Mouse (Mus musculus) myocyte (in vitro differentiated cells): ENCODE results near the gene Gas6. TPM values are rescaled to one million over a fixed set of nuclear protein-coding genes. Genes with fewer than 3 reads are reported as not detected.

Source experiments
- H3K27me3 ChIP-seq: one replicate; pipeline ENCODE4 v1.6.1; 2011; ENCODE audit not compliant: control insufficient read depth, insufficient read depth, insufficient read length
- H3K36me3 ChIP-seq: one replicate; pipeline ENCODE4 v1.6.1; 2011; ENCODE audit not compliant: control insufficient read depth, insufficient read depth
- H3K4me2 ChIP-seq: one replicate; pipeline ENCODE4 v1.6.1; 2011; ENCODE audit warnings: low read depth, control low read depth
- H3K4me3 ChIP-seq: one replicate; pipeline ENCODE4 v1.5.1; 2011; ENCODE audit warnings: mild to moderate bottlenecking, control low read depth, moderate library complexity
- H3K79me2 ChIP-seq: one replicate; pipeline ENCODE4 v1.6.1; 2011; ENCODE audit not compliant: control insufficient read depth, insufficient read depth
- H3ac ChIP-seq: one replicate; pipeline ENCODE4 v1.6.1; 2011; ENCODE audit not compliant: control insufficient read depth, insufficient read length
- CEBPB ChIP-seq: IDR thresholded peaks from 2 replicates; pipeline ENCODE4 v1.6.1; 2011; ENCODE audit warnings: mild to moderate bottlenecking, moderate library complexity; ENCODE audit not compliant: poor library complexity, insufficient read depth, severe bottlenecking
- E2F4 ChIP-seq: IDR thresholded peaks from one replicate; pipeline ENCODE4 v1.6.1; 2011; ENCODE audit warnings: mild to moderate bottlenecking, control low read depth, moderate library complexity; ENCODE audit not compliant: insufficient read depth
- MAX ChIP-seq: IDR thresholded peaks from one replicate; pipeline ENCODE4 v1.6.1; 2011; ENCODE audit warnings: low read depth, mild to moderate bottlenecking, control low read depth
- MYOD1 ChIP-seq, 3 experiments: IDR thresholded peaks; one replicate each; pipeline ENCODE4 v1.6.1; 2011; ENCODE audit warnings: control low read depth in 2 of 3, low read depth in 2 of 3, mild to moderate bottlenecking in 2 of 3, moderate library complexity in 1 of 3; ENCODE audit not compliant: insufficient read length in 2 of 3, control insufficient read depth in 1 of 3
- MYOG ChIP-seq, 3 experiments: IDR thresholded peaks; one replicate each; pipeline ENCODE4 v1.6.1; 2011; ENCODE audit warnings: control low read depth in 2 of 3, low read depth in 2 of 3, mild to moderate bottlenecking in 2 of 3; ENCODE audit not compliant: insufficient read length in 2 of 3, control insufficient read depth in 1 of 3, insufficient read depth in 1 of 3
- POLR2A ChIP-seq: IDR thresholded peaks from one replicate; pipeline ENCODE4 v1.6.1; 2011; ENCODE audit warnings: low read depth, mild to moderate bottlenecking, control low read depth, moderate library complexity; ENCODE audit not compliant: insufficient read length
- POLR2AphosphoS2 ChIP-seq: IDR thresholded peaks from one replicate; pipeline ENCODE4 v1.6.1; 2011; ENCODE audit warnings: low read depth, control low read depth; ENCODE audit not compliant: insufficient read length
- REST ChIP-seq: IDR thresholded peaks from one replicate; pipeline ENCODE4 v1.6.1; 2011; ENCODE audit warnings: mild to moderate bottlenecking, control low read depth, moderate library complexity; ENCODE audit not compliant: insufficient read depth, insufficient read length
- SRF ChIP-seq: IDR thresholded peaks from one replicate; pipeline ENCODE4 v1.6.1; 2011; ENCODE audit warnings: low read depth; ENCODE audit not compliant: control insufficient read depth, insufficient read length
- TCF12 ChIP-seq: IDR thresholded peaks from one replicate; pipeline ENCODE4 v1.6.1; 2011; ENCODE audit warnings: mild to moderate bottlenecking, control low read depth; ENCODE audit not compliant: poor library complexity, insufficient read depth, severe bottlenecking
- TCF3 ChIP-seq: IDR thresholded peaks from one replicate; pipeline ENCODE4 v1.6.1; 2011; ENCODE audit warnings: low read depth, control low read depth; ENCODE audit not compliant: insufficient read length
- USF1 ChIP-seq: IDR thresholded peaks from one replicate; pipeline ENCODE4 v1.6.1; 2011; ENCODE audit warnings: low read depth, mild to moderate bottlenecking, control low read depth, moderate library complexity
- polyA plus RNA-seq: library from polyadenylated mRNA; unstranded; fragments of >200 nt; fragmentation: generic; extraction: Trizol; gene quantifications from one replicate; pipeline ENCODE4 v1.2.1, GENCODE M21; 2012; ENCODE audit warnings: missing spikeins

Gene Gas6
- polyA plus RNA-seq, 1 experiment = 0.50 TPM

GRCm38 (mm10) chr8:13442152-13442551 lies 52.1 kb downstream of the Gas6 start:
- Histone ChIP-seq H3ac (no peak overlapping the region), H3K4me2 (no peak overlapping the region), H3K79me2 (no peaks in the 10 kb centered on the region), H3K4me3 (no peak overlapping the region), H3K27me3 (peaks cover 30% of the 10 kb centered on the region), H3K36me3 (no peaks in the 10 kb centered on the region)
- TF ChIP-seq E2F4 (no peak), REST (no peak), USF1 (no peak), MYOD1 (IDR thresholded peaks at IDR 0.05; ENCODE audit: control insufficient read depth in 1 of 3, insufficient read length in 2 of 3, low read depth in 2 of 3) (no peak), CEBPB (no peak), MYOG (IDR thresholded peaks at IDR 0.05; ENCODE audit: control insufficient read depth in 1 of 3, insufficient read depth in 1 of 3, insufficient read length in 2 of 3, low read depth in 2 of 3) (no peak), POLR2A (no peak), MAX (no peak), TCF12 (no peak), SRF (no peak), TCF3 (no peak), POLR2AphosphoS2 (no peak)

DNA sequence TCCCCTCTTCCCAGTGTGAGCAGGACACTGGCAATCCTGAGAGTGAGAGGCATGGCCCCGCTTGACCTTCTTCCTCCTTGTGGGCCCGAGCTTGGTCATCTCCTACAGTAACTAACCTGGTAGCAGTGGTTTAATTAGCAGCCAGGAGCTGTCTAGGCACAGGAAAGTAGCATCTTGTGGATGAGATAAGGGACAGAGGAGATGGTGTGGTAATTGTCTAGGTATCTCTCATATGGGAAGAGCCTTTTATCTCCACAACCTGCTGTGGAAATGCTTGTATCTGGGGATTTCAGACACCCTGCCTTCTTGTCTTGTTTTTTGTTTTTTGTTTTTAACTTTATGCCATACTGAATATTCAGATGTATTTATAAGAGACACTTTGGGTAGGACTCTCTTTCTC lies 56.8 kb downstream of the Gas6 start:
- TF ChIP-seq TCF12 (no peak), MYOG (IDR thresholded peaks at IDR 0.05; ENCODE audit: control insufficient read depth in 1 of 3, insufficient read depth in 1 of 3, insufficient read length in 2 of 3, low read depth in 2 of 3) (no peak), TCF3 (no peak), REST (no peak), MAX (no peak), MYOD1 (IDR thresholded peaks at IDR 0.05; ENCODE audit: control insufficient read depth in 1 of 3, insufficient read length in 2 of 3, low read depth in 2 of 3) (no peak), USF1 (no peak), CEBPB (no peak), POLR2A (no peak), E2F4 (no peak), SRF (no peak)
- H3K4me3 ChIP-seq = no peak overlapping the region
- H3K27me3 ChIP-seq = peaks cover 70% of the 10 kb centered on the region

GRCm38 (mm10) chr8:13436052-13436451 lies 58.2 kb downstream of the Gas6 start:
- H3K4me3 ChIP-seq = no peak overlapping the region
- no peaks in the 10 kb centered on the region for H3K36me3 ChIP-seq
- no peak overlapping the region for H3ac ChIP-seq
- peaks cover 66% of the 10 kb centered on the region for H3K27me3 ChIP-seq
- H3K79me2 ChIP-seq = no peaks in the 10 kb centered on the region
- H3K4me2 ChIP-seq = no peak overlapping the region
- no peak for TF ChIP-seq TCF12
- no peak for TF ChIP-seq MYOD1 (IDR thresholded peaks at IDR 0.05; ENCODE audit: control insufficient read depth in 1 of 3, insufficient read length in 2 of 3, low read depth in 2 of 3)

More for the DNA sequence above, 56.8 kb downstream of the Gas6 start:
- Histone ChIP-seq H3K4me2 (no peak overlapping the region), H3K79me2 (no peaks in the 10 kb centered on the region), H3ac (no peak overlapping the region), H3K36me3 (no peaks in the 10 kb centered on the region)

DNA sequence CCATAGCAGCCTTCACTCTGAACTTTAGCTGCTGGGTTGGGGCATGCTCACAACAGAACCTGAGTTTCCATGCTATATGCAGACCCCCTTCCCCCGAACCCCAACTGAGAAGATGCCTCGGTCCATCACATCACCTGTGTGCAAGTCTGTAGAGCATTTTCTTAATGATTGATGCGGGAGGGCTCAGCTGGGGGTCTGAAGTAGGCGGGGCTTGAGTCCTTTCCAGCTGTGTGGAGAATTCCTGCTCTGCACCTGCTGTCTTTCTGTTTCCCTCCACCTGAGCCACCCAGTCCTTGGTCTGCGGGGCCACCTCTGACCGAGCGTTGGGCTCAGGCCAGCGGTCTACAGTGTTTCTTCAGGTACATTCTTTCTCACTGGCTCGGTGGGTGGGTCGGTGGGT lies 59.4 kb downstream of the Gas6 start, which contains the start of gene Tmem255b:
TSS of gene Tmem255b (plus strand) at position 301 of the 400 bp plus-strand sequence.
- Histone ChIP-seq H3K36me3 (no peaks in the 10 kb centered on the region), H3K79me2 (no peaks in the 10 kb centered on the region), H3K27me3 (peaks cover 56% of the 10 kb centered on the region), H3K4me3 (no peak within 1 kb of the TSS), H3K4me2 (no peak within 1 kb of the TSS), H3ac (no peak within 1 kb of the TSS)
- TF ChIP-seq TCF3 (no peak), POLR2A (no peak), CEBPB (no peak)

GRCm38 (mm10) chr8:13433130-13433529 lies 61.2 kb downstream of the Gas6 start:
- no peak for TF ChIP-seq CEBPB
- no peak for TF ChIP-seq SRF
- no peaks in the 10 kb centered on the region for H3K36me3 ChIP-seq
- H3K27me3 ChIP-seq = peaks cover 63% of the 10 kb centered on the region
- no peak overlapping the region for H3K4me3 ChIP-seq
- H3K79me2 ChIP-seq = no peaks in the 10 kb centered on the region
- no peak overlapping the region for H3K4me2 ChIP-seq
- no peak overlapping the region for H3ac ChIP-seq

DNA sequence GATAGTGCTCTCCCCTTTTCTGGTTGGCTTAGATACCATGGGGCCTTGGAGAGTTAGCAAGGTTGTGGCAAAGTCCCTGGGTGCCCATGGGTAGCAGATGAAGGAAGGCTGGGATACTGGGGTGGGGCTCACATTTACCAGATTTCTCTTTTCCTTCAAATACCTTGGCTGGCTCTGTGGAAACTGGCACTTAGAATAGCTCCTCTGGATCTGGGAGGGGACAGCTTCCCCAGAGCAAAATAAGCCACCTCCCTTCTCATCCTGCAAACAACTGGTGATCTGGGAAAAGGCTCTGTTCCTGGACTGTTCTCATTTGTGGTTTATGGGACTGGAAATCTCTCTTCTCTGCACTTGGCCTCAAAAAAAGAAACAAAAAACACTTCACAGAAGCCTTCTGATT lies 63.4 kb downstream of the Gas6 start:
- Histone ChIP-seq H3K27me3 (peaks cover 68% of the 10 kb centered on the region), H3K4me3 (no peak overlapping the region), H3K36me3 (no peaks in the 10 kb centered on the region), H3K79me2 (no peaks in the 10 kb centered on the region), H3ac (no peak overlapping the region), H3K4me2 (no peak overlapping the region)
- TF ChIP-seq USF1 (no peak), TCF3 (no peak), TCF12 (no peak), POLR2AphosphoS2 (no peak), MAX (no peak), CEBPB (no peak), MYOD1 (IDR thresholded peaks at IDR 0.05; ENCODE audit: control insufficient read depth in 1 of 3, insufficient read length in 2 of 3, low read depth in 2 of 3) (no peak), E2F4 (no peak), MYOG (IDR thresholded peaks at IDR 0.05; ENCODE audit: control insufficient read depth in 1 of 3, insufficient read depth in 1 of 3, insufficient read length in 2 of 3, low read depth in 2 of 3) (no peak), REST (no peak), SRF (no peak), POLR2A (no peak)
